Mouse (Mus musculus): ENCODE data around the gene Draxin. TPM values are rescaled to one million over a fixed set of nuclear protein-coding genes. Genes with fewer than 3 reads are reported as not detected.
"Not testable (repeated sequence)": the region's sequence is repeated elsewhere in the genome, so short reads cannot be mapped to it uniquely, and the experiment has no call there.

The Draxin gene
- polyA plus RNA-seq, 1 experiment from 2014 or later = 21.8 TPM

DNA sequence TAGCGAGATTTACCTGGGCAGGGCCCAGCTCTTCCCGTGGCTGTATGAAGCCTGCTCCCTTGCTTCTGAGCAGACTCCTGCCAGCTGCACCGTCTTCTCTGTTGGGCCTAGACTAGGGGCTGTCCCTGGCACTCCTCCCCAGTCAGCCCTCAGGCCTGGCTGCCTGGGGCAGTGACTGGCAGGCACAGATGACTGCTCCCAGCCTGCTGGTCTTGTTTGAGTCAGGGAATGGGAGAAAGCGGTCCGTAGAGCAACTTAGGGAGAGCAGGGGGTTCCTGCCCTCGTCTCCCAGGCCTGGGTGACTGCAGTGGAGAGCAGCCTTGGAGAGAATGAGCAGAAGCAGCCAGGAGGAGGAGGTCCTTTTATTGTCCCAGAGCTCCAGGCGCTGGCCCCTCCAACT is 74.3 kb downstream of the Draxin start:
- no peak overlapping the region for H3K4me2 ChIP-seq (ENCODE audit: low read length)
- H3K4me3 ChIP-seq (replicated peaks; ENCODE audit: low read depth, low read length) = no peak overlapping the region
- WGBS = 90% methylated on average over 7 of the region's 7 CpGs
- H3K36me3 ChIP-seq (ENCODE audit: control insufficient read depth, insufficient read depth, low read length) = peaks cover 79% of the 10 kb centered on the region
- no peaks in the 10 kb centered on the region for H3K9me3 ChIP-seq (ENCODE audit: control insufficient read depth, low read length)
- ATAC-seq (ENCODE audit: low FRiP score, low TSS enrichment) (no peak), DNase-seq (no peak)
- H3K27me3 ChIP-seq (ENCODE audit: control insufficient read depth, insufficient read depth, low read length) = no peaks in the 10 kb centered on the region
- H3K9ac ChIP-seq (replicated peaks; ENCODE audit: low read length) = no peak overlapping the region
- no peak overlapping the region for H3K27ac ChIP-seq (replicated peaks; ENCODE audit: low read depth, low read length)
- H3K4me1 ChIP-seq (ENCODE audit: control insufficient read depth, insufficient read depth, low read length) = no peaks in the 10 kb centered on the region

- H3K9ac ChIP-seq (replicated peaks; ENCODE audit: low read length) = no peak overlapping the region
- no peaks in the 10 kb centered on the region for H3K4me1 ChIP-seq (ENCODE audit: control insufficient read depth, insufficient read depth, low read length)
- 92% methylated on average over 21 of the region's 21 CpGs for WGBS
- no peak overlapping the region for H3K4me2 ChIP-seq (ENCODE audit: low read length)
- peaks cover 89% of the 10 kb centered on the region for H3K36me3 ChIP-seq (ENCODE audit: control insufficient read depth, insufficient read depth, low read length)
- H3K9me3 ChIP-seq (ENCODE audit: control insufficient read depth, low read length) = no peaks in the 10 kb centered on the region
- H3K4me3 ChIP-seq (replicated peaks; ENCODE audit: low read depth, low read length) = no peak overlapping the region
- no peak for ATAC-seq (ENCODE audit: low FRiP score, low TSS enrichment)
- no peak overlapping the region for H3K27ac ChIP-seq (replicated peaks; ENCODE audit: low read depth, low read length)
- no peak for DNase-seq
- no peaks in the 10 kb centered on the region for H3K27me3 ChIP-seq (ENCODE audit: control insufficient read depth, insufficient read depth, low read length)
These were observed 75.4 kb downstream of the Draxin start for GRCm38 (mm10) chr4:148054961-148055695.

- ATAC-seq (ENCODE audit: low FRiP score, low TSS enrichment) = no peak
- Histone ChIP-seq H3K4me2 (ENCODE audit: low read length) (no peak overlapping the region), H3K9ac (replicated peaks; ENCODE audit: low read length) (no peak overlapping the region), H3K36me3 (ENCODE audit: control insufficient read depth, insufficient read depth, low read length) (peaks cover 96% of the 10 kb centered on the region), H3K27me3 (ENCODE audit: control insufficient read depth, insufficient read depth, low read length) (no peaks in the 10 kb centered on the region), H3K4me3 (replicated peaks; ENCODE audit: low read depth, low read length) (no peak overlapping the region), H3K27ac (replicated peaks; ENCODE audit: low read depth, low read length) (no peak overlapping the region), H3K9me3 (ENCODE audit: control insufficient read depth, low read length) (no peaks in the 10 kb centered on the region), H3K4me1 (ENCODE audit: control insufficient read depth, insufficient read depth, low read length) (no peaks in the 10 kb centered on the region)
- WGBS = 94% methylated on average over 12 of the region's 12 CpGs
- no peak for DNase-seq
These were observed 77.0 kb downstream of the Draxin start for GRCm38 (mm10) chr4:148053417-148053920.

DNA sequence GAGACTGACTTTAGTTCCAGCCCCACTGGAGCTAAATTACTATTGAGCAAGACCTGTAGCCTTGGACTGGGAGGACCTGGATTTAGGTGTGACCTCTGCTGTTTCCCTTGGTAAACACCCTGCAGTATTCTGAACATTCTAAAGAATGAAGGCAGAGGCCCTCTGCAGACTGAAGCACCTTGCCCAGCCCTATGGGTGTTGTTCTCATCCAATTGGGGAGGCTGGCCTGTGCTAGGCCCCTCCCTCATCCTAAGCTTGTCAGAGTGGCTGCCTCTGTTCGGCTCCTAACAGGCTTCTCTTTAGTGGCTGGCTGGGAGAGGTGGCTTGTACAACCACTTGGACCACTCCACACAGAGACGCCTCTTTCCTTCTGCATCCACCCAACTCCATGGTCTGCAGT is 77.5 kb downstream of the Draxin start:
- DNase-seq (no peak), ATAC-seq (ENCODE audit: low FRiP score, low TSS enrichment) (no peak)
- Histone ChIP-seq H3K9me3 (ENCODE audit: control insufficient read depth, low read length) (no peaks in the 10 kb centered on the region), H3K4me1 (ENCODE audit: control insufficient read depth, insufficient read depth, low read length) (no peaks in the 10 kb centered on the region), H3K27me3 (ENCODE audit: control insufficient read depth, insufficient read depth, low read length) (no peaks in the 10 kb centered on the region), H3K4me2 (ENCODE audit: low read length) (no peak overlapping the region), H3K4me3 (replicated peaks; ENCODE audit: low read depth, low read length) (no peak overlapping the region), H3K9ac (replicated peaks; ENCODE audit: low read length) (no peak overlapping the region), H3K36me3 (ENCODE audit: control insufficient read depth, insufficient read depth, low read length) (peaks cover 96% of the 10 kb centered on the region), H3K27ac (replicated peaks; ENCODE audit: low read depth, low read length) (no peak overlapping the region)
- 87% methylated on average over 2 of the region's 2 CpGs for WGBS

- Histone ChIP-seq H3K36me3 (ENCODE audit: control insufficient read depth, insufficient read depth, low read length) (peaks cover 91% of the 10 kb centered on the region), H3K4me2 (ENCODE audit: low read length) (no peak overlapping the region), H3K9me3 (ENCODE audit: control insufficient read depth, low read length) (no peaks in the 10 kb centered on the region), H3K27me3 (ENCODE audit: control insufficient read depth, insufficient read depth, low read length) (no peaks in the 10 kb centered on the region), H3K4me1 (ENCODE audit: control insufficient read depth, insufficient read depth, low read length) (no peaks in the 10 kb centered on the region), H3K9ac (replicated peaks; ENCODE audit: low read length) (no peak overlapping the region), H3K4me3 (replicated peaks; ENCODE audit: low read depth, low read length) (no peak overlapping the region), H3K27ac (replicated peaks; ENCODE audit: low read depth, low read length) (no peak overlapping the region)
- WGBS = 87% methylated on average over 11 of the region's 11 CpGs
- DNase-seq (no peak), ATAC-seq (ENCODE audit: low FRiP score, low TSS enrichment) (no peak)
These were observed 78.6 kb downstream of the Draxin start for GRCm38 (mm10) chr4:148051886-148052285.

DNA sequence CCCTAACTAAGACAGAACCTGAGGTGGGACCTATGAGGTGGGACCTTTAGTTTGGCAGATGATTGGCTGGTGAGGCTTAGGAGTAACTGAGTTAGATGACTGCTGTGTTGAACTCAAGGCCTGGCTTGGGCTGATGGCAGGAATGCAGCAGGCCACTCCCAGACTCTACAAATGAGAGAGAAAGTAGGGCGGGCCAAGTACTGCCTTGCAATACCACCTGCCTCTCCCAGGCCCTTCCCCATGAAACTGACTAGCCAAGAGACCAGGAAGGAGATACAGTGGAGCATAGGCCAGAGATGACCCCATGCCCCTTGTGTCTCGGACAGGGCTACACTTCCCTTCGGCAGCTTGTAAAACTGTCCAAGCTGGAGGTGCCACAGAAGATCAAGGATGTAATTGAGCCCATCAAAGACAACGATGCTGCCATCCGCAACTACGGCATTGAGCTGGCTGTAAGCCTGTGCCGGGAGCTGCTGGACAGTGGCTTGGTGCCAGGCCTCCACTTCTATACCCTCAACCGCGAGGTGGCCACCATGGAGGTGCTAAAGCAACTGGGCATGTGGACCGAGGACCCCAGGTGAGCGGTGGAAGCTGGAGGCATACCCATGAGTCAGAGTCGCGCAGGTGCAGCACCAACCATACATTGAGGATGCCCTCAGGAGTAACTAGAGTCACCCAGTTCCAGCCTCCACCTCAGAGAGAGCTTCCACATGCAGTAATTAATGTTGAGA is 79.3 kb downstream of the Draxin start:
- no peaks in the 10 kb centered on the region for H3K27me3 ChIP-seq (ENCODE audit: control insufficient read depth, insufficient read depth, low read length)
- H3K9me3 ChIP-seq (ENCODE audit: control insufficient read depth, low read length) = no peaks in the 10 kb centered on the region
- no peak overlapping the region for H3K27ac ChIP-seq (replicated peaks; ENCODE audit: low read depth, low read length)
- H3K36me3 ChIP-seq (ENCODE audit: control insufficient read depth, insufficient read depth, low read length) = peaks cover 85% of the 10 kb centered on the region
- H3K9ac ChIP-seq (replicated peaks; ENCODE audit: low read length) = no peak overlapping the region
- no peaks in the 10 kb centered on the region for H3K4me1 ChIP-seq (ENCODE audit: control insufficient read depth, insufficient read depth, low read length)
- DNase-seq (no peak), ATAC-seq (ENCODE audit: low FRiP score, low TSS enrichment) (no peak)
- H3K4me2 ChIP-seq (ENCODE audit: low read length) = no peak overlapping the region
- no peak overlapping the region for H3K4me3 ChIP-seq (replicated peaks; ENCODE audit: low read depth, low read length)
- 98% methylated on average over 13 of the region's 13 CpGs for WGBS

DNA sequence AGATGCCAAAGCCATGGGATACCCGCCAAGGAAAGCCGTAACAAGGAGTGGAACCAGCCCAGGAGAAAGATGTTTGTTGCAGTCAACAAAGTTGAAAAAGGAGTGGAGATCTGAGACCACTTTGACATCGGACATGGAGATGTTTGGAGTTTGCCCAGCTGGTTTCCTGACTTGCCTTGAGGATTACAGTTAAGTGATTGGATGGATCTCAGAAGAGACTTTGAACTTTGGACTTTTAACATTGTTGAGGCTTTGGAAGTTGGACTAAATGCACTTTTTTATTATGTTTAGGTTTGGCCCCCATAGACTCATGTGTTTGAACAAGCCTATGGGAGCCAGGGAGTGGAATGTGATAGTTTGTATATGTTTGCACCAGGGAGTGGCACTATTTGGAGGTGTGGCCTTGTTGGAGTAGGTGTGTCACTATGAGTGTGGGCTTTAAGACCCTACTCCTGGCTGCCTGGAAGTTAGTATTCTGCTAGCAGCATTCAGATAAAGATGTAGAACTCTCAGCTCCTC is 80.0 kb downstream of the Draxin start:
- H3K27me3 ChIP-seq (ENCODE audit: control insufficient read depth, insufficient read depth, low read length); H3K27ac ChIP-seq (replicated peaks; ENCODE audit: low read depth, low read length); DNase-seq; H3K9ac ChIP-seq (replicated peaks; ENCODE audit: low read length); H3K4me3 ChIP-seq (replicated peaks; ENCODE audit: low read depth, low read length); ATAC-seq (ENCODE audit: low FRiP score, low TSS enrichment); H3K4me1 ChIP-seq (ENCODE audit: control insufficient read depth, insufficient read depth, low read length); H3K9me3 ChIP-seq (ENCODE audit: control insufficient read depth, low read length); H3K4me2 ChIP-seq (ENCODE audit: low read length): not testable (repeated sequence)
- 95% methylated on average over 3 of the region's 3 CpGs for WGBS
- H3K36me3 ChIP-seq (ENCODE audit: control insufficient read depth, insufficient read depth, low read length) = peaks cover 83% of the 10 kb centered on the region
